Mouse (Mus musculus) CH12.LX (cell line): ENCODE data around the gene Ccl5.

Experiments used
- CTCF ChIP-seq, 2 experiments: IDR thresholded peaks in 1 of 2; conservative IDR thresholded peaks in 1 of 2; 2 replicates each; pipeline ENCODE4 v1.5.1; 2011 to 2012; ENCODE audit warnings: low read depth in 2 of 2, low read length in 2 of 2, improper control_type of control experiment in 1 of 2, inconsistent platforms in 1 of 2, mild to moderate bottlenecking in 1 of 2, moderate library complexity in 1 of 2
- E2F4 ChIP-seq: IDR thresholded peaks from 2 replicates; pipeline ENCODE4 v1.6.1; 2011; ENCODE audit warnings: low read depth, low read length, improper control_type of control experiment; ENCODE audit not compliant: insufficient replicate concordance
- MAX ChIP-seq: IDR thresholded peaks from 2 replicates; pipeline ENCODE4 v1.6.1; 2011; ENCODE audit warnings: low read length, improper control_type of control experiment

- no peak for TF ChIP-seq CTCF (conservative IDR thresholded peaks at IDR 0.05 in 1 of 2, IDR thresholded peaks at IDR 0.05 in 1 of 2; ENCODE audit: low read depth in 2 of 2, low read length in 2 of 2)
- no peak for TF ChIP-seq MAX
- no peak for TF ChIP-seq E2F4
These were observed 19.9 kb upstream of the Ccl5 start for GRCm38 (mm10) chr11:83550186-83550632.
